8 mouse cellular contexts compared by ENCODE assay signal in genomic region chr11:77215951-77216760, GRCm38 (mm10). TPM values are rescaled to one million over a fixed set of nuclear protein-coding genes. Genes with fewer than 3 reads are reported as not detected.
DNase-seq lines count a peak whose midpoint lies in the region; ATAC-seq lines count a peak whose summit lies in the region.

TSS of gene Ssh2 (plus strand) at chr11:77216287.

- peak within 1 kb of the TSS; percentile 93 for H3K4me3 ChIP-seq in forebrain, embryonic 10.5 days
- H3K4me3 ChIP-seq in heart, embryonic 14.5 days (ENCODE audit: control insufficient read depth in 1 of 2, insufficient read depth in 1 of 2, low read depth in 1 of 2, low read length in 2 of 2), result peak within 1 kb of the TSS; percentile 59 to 91
- peak within 1 kb of the TSS; percentile 80 for H3K4me3 ChIP-seq in liver, embryonic 12.5 days
- peak within 1 kb of the TSS; percentile 74 for H3K4me3 ChIP-seq in stomach, embryonic 14.5 days (ENCODE audit: low read depth, low read length)

- H3K27ac ChIP-seq in forebrain, embryonic 10.5 days, result peak within 1 kb of the TSS; percentile 96
- H3K27ac ChIP-seq in heart, embryonic 14.5 days (replicated peaks in 1 of 2; ENCODE audit: control insufficient read depth in 1 of 2, insufficient read depth in 1 of 2, low read depth in 2 of 2, low read length in 2 of 2), result peak within 1 kb of the TSS; percentile 65 to 96
- peak within 1 kb of the TSS; percentile 93 for H3K27ac ChIP-seq in liver, embryonic 12.5 days
- H3K27ac ChIP-seq in stomach, embryonic 14.5 days (ENCODE audit: low read length), result peak within 1 kb of the TSS; percentile 81

- H3K4me2 ChIP-seq in heart, embryonic 14.5 days (ENCODE audit: low read length), result peak within 1 kb of the TSS; percentile 87
- H3K4me2 ChIP-seq in liver, embryonic 12.5 days, result peak within 1 kb of the TSS; percentile 95
- peak within 1 kb of the TSS; percentile 70 for H3K4me2 ChIP-seq in stomach, embryonic 14.5 days (replicated peaks; ENCODE audit: low read depth, low read length)

- H3K27me3 ChIP-seq in forebrain, embryonic 10.5 days (ENCODE audit: poor library complexity, severe bottlenecking), result no peaks in the 10 kb centered on the region
- no peaks in the 10 kb centered on the region for H3K27me3 ChIP-seq in heart, embryonic 14.5 days (ENCODE audit: control insufficient read depth, insufficient read depth, low read length)
- no peaks in the 10 kb centered on the region for H3K27me3 ChIP-seq in liver, embryonic 12.5 days (replicated peaks)
- no peaks in the 10 kb centered on the region for H3K27me3 ChIP-seq in stomach, embryonic 14.5 days (ENCODE audit: control insufficient read depth, insufficient read depth, low read length)

- H3K4me1 ChIP-seq in forebrain, embryonic 10.5 days, result peaks cover 37% of the 10 kb centered on the region
- peaks cover 0 to 3% of the 10 kb centered on the region in 2 experiments; a peak in 2 of 4 replicates for H3K4me1 ChIP-seq in heart, embryonic 14.5 days (ENCODE audit: control insufficient read depth in 2 of 2, insufficient read depth in 2 of 2, low read length in 2 of 2)
- H3K4me1 ChIP-seq in liver, embryonic 12.5 days, result peaks cover 32% of the 10 kb centered on the region
- H3K4me1 ChIP-seq in stomach, embryonic 14.5 days (ENCODE audit: control insufficient read depth, insufficient read depth, low read length), result 0 out of 2 replicates have a peak, but pooled peaks cover 3% of the 10 kb centered on the region

- no peaks in the 10 kb centered on the region for H3K36me3 ChIP-seq in forebrain, embryonic 10.5 days (replicated peaks)
- no peaks in the 10 kb centered on the region for H3K36me3 ChIP-seq in heart, embryonic 14.5 days (ENCODE audit: control insufficient read depth, insufficient read depth, low read length)
- no peaks in the 10 kb centered on the region for H3K36me3 ChIP-seq in liver, embryonic 12.5 days
- H3K36me3 ChIP-seq in stomach, embryonic 14.5 days (ENCODE audit: control insufficient read depth, insufficient read depth, low read length), result no peaks in the 10 kb centered on the region

- H3K9ac ChIP-seq in heart, embryonic 14.5 days (ENCODE audit: low read length), result peak within 1 kb of the TSS; percentile 95
- H3K9ac ChIP-seq in liver, embryonic 12.5 days, result peak within 1 kb of the TSS; percentile 95
- peak within 1 kb of the TSS; percentile 54 for H3K9ac ChIP-seq in stomach, embryonic 14.5 days (replicated peaks; ENCODE audit: low read depth, low read length)

- WGBS in forebrain, embryonic 10.5 days, result under 1% methylated on average over 82 of the region's 82 CpGs
- under 1% methylated on average over 59 of the region's 82 CpGs for WGBS in heart, embryonic 14.5 days
- WGBS in liver, embryonic 12.5 days (ENCODE audit: insufficient replicate concordance), result under 1% methylated on average over 76 of the region's 82 CpGs
- under 1% methylated on average over 74 of the region's 82 CpGs for WGBS in stomach, embryonic 14.5 days

- DNase-seq in CD8-positive naive resting alpha-beta T cell, adult 2 months (ENCODE audit: low read depth in 2 of 2, low spot score in 2 of 2), result peak; percentile 60 to 73
- DNase-seq in c-Kit-negative CD71-positive TER-119-positive erythroid progenitor cells, embryonic 14.5 days (ENCODE audit: low read depth, low spot score), result peak; percentile 78
- DNase-seq in forebrain, embryonic 10.5 days (ENCODE audit: extremely low spot score, low spot score), result peak; percentile 87
- DNase-seq in kidney, postnatal 10 days, result peak; percentile 91
- peak; percentile 58 to 78 for DNase-seq in natural killer cell, adult 2 months (ENCODE audit: low spot score in 2 of 2)

- H3K9me3 ChIP-seq in forebrain, embryonic 10.5 days, result no peaks in the 10 kb centered on the region
- H3K9me3 ChIP-seq in heart, embryonic 14.5 days (ENCODE audit: control insufficient read depth, low read length), result no peaks in the 10 kb centered on the region
- H3K9me3 ChIP-seq in liver, embryonic 12.5 days (replicated peaks), result no peaks in the 10 kb centered on the region
- H3K9me3 ChIP-seq in stomach, embryonic 14.5 days (ENCODE audit: control insufficient read depth, low read depth, low read length), result no peaks in the 10 kb centered on the region

- peak; percentile 82 for ATAC-seq in heart, embryonic 14.5 days (ENCODE audit: insufficient number of reproducible peaks, insufficient read depth, low FRiP score, low read depth)
- peak; percentile 86 for ATAC-seq in liver, embryonic 12.5 days
- peak; percentile 83 for ATAC-seq in stomach, embryonic 14.5 days (ENCODE audit: insufficient number of reproducible peaks, insufficient read depth, low FRiP score, low read depth)

RNA-seq across cellular contexts. Expression of gene Ssh2, which starts in this region (rescaled TPM):
- 9.0 and 9.9 TPM in 2 replicates for polyA plus RNA-seq in forebrain, embryonic 10.5 days (2016; fragmentation: Nextera tagmentation; extraction: Ambion mirVana)
- polyA plus RNA-seq in heart, embryonic 14.5 days (2014; fragmentation: Nextera tagmentation; extraction: Ambion mirVana), result 31.4 and 35.9 TPM in 2 replicates
- 6.8 and 7.9 TPM in 2 replicates for polyA plus RNA-seq in liver, embryonic 12.5 days (2016; fragmentation: Nextera tagmentation; extraction: Ambion mirVana)
- 10.9 and 11.3 TPM in 2 replicates for polyA plus RNA-seq in stomach, embryonic 14.5 days (2014; fragmentation: Nextera tagmentation; extraction: Ambion mirVana)

Comparison
In these comparisons a context has a peak if more than half of its experiments do, and no peak if none do; other contexts are left out.
1. Peak in every context shown above with its lines: DNase-seq, ATAC-seq, H3K4me3 ChIP-seq and H3K27ac ChIP-seq.